Mouse (Mus musculus) limb, embryonic 13.5 days (tissue): ENCODE measurements around the gene Pop5. TPM values are rescaled to one million over a fixed set of nuclear protein-coding genes. Genes with fewer than 3 reads are reported as not detected.

Experiments used
- ATAC-seq: fragments of 200-750 bp; cut with Nextera tagmentation; 2 replicates; pipeline ENCODE4 v1.8.0; 2017; ENCODE audit warnings: low read depth, moderate number of reproducible peaks, moderate TSS enrichment; ENCODE audit not compliant: low FRiP score
- H3K27ac ChIP-seq: fragments of 300-500 bp; sonication (generic); 2 replicates; pipeline ENCODE4 v1.5.1; 2015; ENCODE audit warnings: inconsistent platforms, mild to moderate bottlenecking, moderate library complexity
- H3K27me3 ChIP-seq: fragments of 300-500 bp; sonication (generic); 2 replicates; pipeline ENCODE4 v1.6.1; 2015; ENCODE audit warnings: mild to moderate bottlenecking, inconsistent platforms
- H3K36me3 ChIP-seq: fragments of 300-500 bp; sonication (generic); 2 replicates; pipeline ENCODE4 v1.6.1; 2015; ENCODE audit warnings: inconsistent platforms, mild to moderate bottlenecking, moderate library complexity
- H3K4me1 ChIP-seq: fragments of 300-500 bp; sonication (generic); 2 replicates; pipeline ENCODE4 v1.6.1; 2015; ENCODE audit warnings: inconsistent platforms
- H3K4me2 ChIP-seq: fragments of 300-500 bp; sonication (generic); replicated peaks from 2 replicates; pipeline ENCODE4 v1.6.1; 2015; ENCODE audit warnings: inconsistent platforms, mild to moderate bottlenecking, moderate library complexity
- H3K4me3 ChIP-seq: fragments of 300-500 bp; sonication (generic); 2 replicates; pipeline ENCODE4 v1.5.1; 2015; ENCODE audit warnings: moderate library complexity, mild to moderate bottlenecking, inconsistent platforms
- H3K9ac ChIP-seq: fragments of 300-500 bp; sonication (generic); 2 replicates; pipeline ENCODE4 v1.6.1; 2015; ENCODE audit warnings: mild to moderate bottlenecking, inconsistent platforms
- H3K9me3 ChIP-seq: fragments of 300-500 bp; sonication (generic); 2 replicates; pipeline ENCODE4 v1.6.1; 2016; ENCODE audit warnings: inconsistent platforms
- WGBS: fragments of 180-500 bp; shearing (Covaris S2); methylation state at CpG from one replicate; pipeline ENCODE4 v1.1.7; 2015; 5-methylcytosine and 5-hydroxymethylcytosine counted together
- polyA plus RNA-seq: library from polyadenylated mRNA; unstranded; fragments of >200 nt; fragmentation: Nextera tagmentation; extraction: Ambion mirVana; gene quantifications from 2 replicates; pipeline ENCODE4 v1.2.1, GENCODE M21; 2015

The Pop5 gene
- polyA plus RNA-seq, 1 experiment from 2014 or later: 93.9 TPM

GRCm38 (mm10) chr5:115294173-115294572 is 58.5 kb downstream of the Pop5 start:
- H3K36me3 ChIP-seq: peaks cover 89% of the 10 kb centered on the region
- ATAC-seq: no peak

More at GRCm38 (mm10) chr5:115294173-115294572, 58.5 kb downstream of the Pop5 start:
- no peaks in the 10 kb centered on the region for H3K9me3 ChIP-seq
- no peak overlapping the region for H3K27ac ChIP-seq
- no peak overlapping the region for H3K4me2 ChIP-seq
- H3K4me1 ChIP-seq: peaks cover 14% of the 10 kb centered on the region
- no peak overlapping the region for H3K9ac ChIP-seq
- no peaks in the 10 kb centered on the region for H3K27me3 ChIP-seq
- 91% methylated on average over 8 of the region's 8 CpGs for WGBS
- no peak overlapping the region for H3K4me3 ChIP-seq

Other genes starting within 250 kb of the Pop5 start
- gene Sppl3, start 224.7 kb upstream of the Pop5 start, polyA plus RNA-seq: 16.2 and 17.3 TPM in 2 replicates
- 43.3 and 44.1 TPM in 2 replicates for gene Gm10401, start 137.5 kb upstream of the Pop5 start, polyA plus RNA-seq
- gene Acads, start 116.5 kb upstream of the Pop5 start, polyA plus RNA-seq: 56.5 and 56.9 TPM in 2 replicates
- gene Unc119b, start 100.9 kb upstream of the Pop5 start, polyA plus RNA-seq: 45.5 and 47.1 TPM in 2 replicates
- gene Mlec, start 77.7 kb upstream of the Pop5 start, polyA plus RNA-seq: 66.1 and 78.1 TPM in 2 replicates
- gene Cabp1, start 41.5 kb upstream of the Pop5 start, polyA plus RNA-seq: 0.75 and 0.91 TPM in 2 replicates
- gene Rnf10, start 37.1 kb downstream of the Pop5 start, polyA plus RNA-seq: 141 and 144 TPM in 2 replicates
- gene Coq5, start 43.8 kb downstream of the Pop5 start, polyA plus RNA-seq: 41.8 and 43.6 TPM in 2 replicates
- gene Dynll1, start 65.2 kb downstream of the Pop5 start, polyA plus RNA-seq: 1,815 and 1,838 TPM in 2 replicates
- 314 and 331 TPM in 2 replicates for gene Srsf9, start 91.3 kb downstream of the Pop5 start, polyA plus RNA-seq
- gene Gatc, start 105.3 kb downstream of the Pop5 start, polyA plus RNA-seq: 25.7 and 28.3 TPM in 2 replicates
- gene Triap1, start 105.4 kb downstream of the Pop5 start, polyA plus RNA-seq: 58.8 and 62.1 TPM in 2 replicates
- 677 and 710 TPM in 2 replicates for gene Cox6a1, start 113.1 kb downstream of the Pop5 start, polyA plus RNA-seq
- gene Msi1, start 193.8 kb downstream of the Pop5 start, polyA plus RNA-seq: 18.2 and 18.4 TPM in 2 replicates
- not detected in 2 replicates for gene Pla2g1b, start 230.4 kb downstream of the Pop5 start, polyA plus RNA-seq
- 25.8 and 27.5 TPM in 2 replicates for gene Sirt4, start 248.9 kb downstream of the Pop5 start, polyA plus RNA-seq